Mouse (Mus musculus): Measurements from ENCODE around the gene Gm4836.
"Not testable (repeated sequence)": the region's sequence is repeated elsewhere in the genome, so short reads cannot be mapped to it uniquely, and the experiment has no call there.

Gm4836 gene

GRCm38 (mm10) chrX:28293532-28293931 is at the start of gene Gm4836:
TSS of gene Gm4836 (minus strand) at chrX:28293632.
- not testable (repeated sequence) for DNase-seq
